Mouse (Mus musculus): ENCODE measurements around the gene Prr15l. TPM values are rescaled to one million over a fixed set of nuclear protein-coding genes. Genes with fewer than 3 reads are reported as not detected.

The Prr15l gene
- total and polyA plus RNA-seq, 2 experiments, result 0.46 to 0.64 TPM

DNA sequence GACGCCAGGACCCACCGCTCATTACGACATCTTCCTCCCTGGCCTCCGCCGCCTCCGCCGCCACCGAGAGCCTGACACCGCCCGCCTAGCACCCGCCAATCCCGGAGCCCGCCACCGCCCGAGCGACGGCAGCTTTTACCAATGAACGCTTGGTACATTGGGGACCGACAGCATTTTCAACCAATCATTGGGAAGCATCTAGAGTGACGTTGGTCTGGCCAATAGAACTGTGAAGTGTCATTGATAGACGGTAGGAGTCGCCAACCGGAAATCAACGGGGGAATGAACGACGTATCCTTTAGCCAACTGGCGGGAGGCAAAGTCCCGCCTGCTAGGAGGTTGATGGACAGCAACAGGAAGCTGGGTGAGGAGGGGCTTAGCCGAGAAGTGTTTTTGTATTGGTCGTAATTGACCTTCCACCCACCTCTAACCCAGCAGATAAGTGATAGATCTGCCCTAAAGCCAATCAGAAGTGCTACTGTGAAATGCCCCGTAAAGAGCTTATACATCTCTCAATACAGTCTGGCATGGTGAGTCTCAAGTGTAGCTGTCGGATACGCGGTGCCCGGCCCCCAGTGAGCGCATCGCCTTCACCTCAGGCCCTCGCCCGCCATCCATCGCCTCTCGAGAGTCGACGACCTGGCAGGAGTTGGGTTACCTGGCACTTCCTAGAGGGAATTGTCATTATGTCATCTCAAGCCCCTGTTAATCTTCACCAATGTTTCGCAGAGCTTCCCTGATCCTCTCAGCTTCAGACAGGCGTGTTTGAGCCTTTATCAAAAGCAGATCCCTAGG is 49.9 kb downstream of the Prr15l start:
- Histone ChIP-seq H3K9ac (ENCODE audit: low read depth, low read length) (peak overlapping the region; percentile 99), H3K36me3 (ENCODE audit: control insufficient read depth, insufficient read depth, low read length) (no peaks in the 10 kb centered on the region), H3K4me1 (ENCODE audit: control insufficient read depth, insufficient read depth, low read length) (peaks cover 14% of the 10 kb centered on the region), H3K27me3 (ENCODE audit: control insufficient read depth, insufficient read depth, low read length) (no peaks in the 10 kb centered on the region), H3K27ac (replicated peaks; ENCODE audit: insufficient read depth, low read depth, low read length) (peak overlapping the region; percentile 93), H3K79me2 (ENCODE audit: control insufficient read depth, insufficient read depth, low read length) (peaks cover 13% of the 10 kb centered on the region; the same call in 1 of the 2 replicates), H3K4me3 (ENCODE audit: insufficient read depth, low read depth, low read length) (peak overlapping the region; percentile 99)
- under 1% methylated on average over 45 of the region's 45 CpGs for WGBS
- peak; percentile 100 for DNase-seq (ENCODE audit: extremely low read depth, low read depth, low spot score)
- TF ChIP-seq POLR2A (IDR thresholded peaks at IDR 0.05; ENCODE audit: extremely low read depth, insufficient read depth, low read length), result peak; percentile 66; the same call in 1 of the 2 replicates
- TF ChIP-seq CTCF (IDR thresholded peaks at IDR 0.05; ENCODE audit: low read depth, low read length), result no peak

DNA sequence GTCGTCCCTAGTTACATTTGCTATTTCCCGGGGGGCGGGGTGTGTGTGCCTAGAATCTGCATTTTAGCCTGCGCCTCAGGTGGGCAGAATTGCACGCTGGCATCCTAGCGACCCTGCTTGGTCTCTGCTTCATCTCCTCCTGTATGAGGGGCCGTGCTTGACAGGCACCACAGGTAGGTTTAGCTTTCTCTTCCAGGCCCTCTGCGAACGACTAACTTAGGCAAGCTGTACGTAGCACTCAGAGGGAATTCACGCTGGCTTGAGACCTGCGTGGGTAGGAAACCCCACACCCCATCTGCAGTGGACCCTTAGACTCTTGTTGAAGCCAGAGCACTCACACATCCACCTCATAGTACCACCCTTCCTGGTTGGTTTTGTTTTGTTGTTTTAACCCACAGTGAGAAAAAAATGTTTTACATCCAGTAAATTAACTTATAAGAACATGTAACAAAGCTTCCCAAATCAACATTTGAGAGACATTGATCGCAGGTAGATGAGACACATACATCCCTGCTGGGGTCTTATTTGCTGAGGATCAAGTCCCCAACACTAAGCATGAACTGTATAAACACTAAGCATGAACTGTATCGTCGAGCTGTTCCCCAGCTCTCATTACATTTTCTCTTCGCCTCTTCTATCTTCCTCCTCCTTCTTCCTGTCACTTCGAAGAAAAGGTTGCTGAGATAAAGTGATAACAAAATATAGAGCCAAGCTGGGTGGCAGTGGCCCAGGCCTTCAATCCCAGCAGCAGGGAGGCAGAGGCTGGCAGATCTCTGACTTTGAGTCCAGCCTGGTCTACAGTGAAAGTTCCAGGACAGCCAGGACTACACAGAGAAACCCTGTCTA is 50.7 kb downstream of the Prr15l start:
- no peak for DNase-seq (ENCODE audit: extremely low read depth, low read depth, low spot score)
- H3K27ac ChIP-seq (replicated peaks; ENCODE audit: insufficient read depth, low read depth, low read length), result peak overlapping the region; percentile 79
- peaks cover 13% of the 10 kb centered on the region; the same call in 1 of the 2 replicates for H3K79me2 ChIP-seq (ENCODE audit: control insufficient read depth, insufficient read depth, low read length)
- peak overlapping the region; percentile 90 for H3K4me3 ChIP-seq (ENCODE audit: insufficient read depth, low read depth, low read length)
- TF ChIP-seq POLR2A (IDR thresholded peaks at IDR 0.05; ENCODE audit: extremely low read depth, insufficient read depth, low read length) (no peak), CTCF (IDR thresholded peaks at IDR 0.05; ENCODE audit: low read depth, low read length) (no peak)
- no peaks in the 10 kb centered on the region for H3K36me3 ChIP-seq (ENCODE audit: control insufficient read depth, insufficient read depth, low read length)
- no peaks in the 10 kb centered on the region for H3K27me3 ChIP-seq (ENCODE audit: control insufficient read depth, insufficient read depth, low read length)
- peaks cover 14% of the 10 kb centered on the region for H3K4me1 ChIP-seq (ENCODE audit: control insufficient read depth, insufficient read depth, low read length)
- WGBS, result 28% methylated on average over 17 of the region's 17 CpGs
- H3K9ac ChIP-seq (ENCODE audit: low read depth, low read length), result peak overlapping the region; percentile 90

DNA sequence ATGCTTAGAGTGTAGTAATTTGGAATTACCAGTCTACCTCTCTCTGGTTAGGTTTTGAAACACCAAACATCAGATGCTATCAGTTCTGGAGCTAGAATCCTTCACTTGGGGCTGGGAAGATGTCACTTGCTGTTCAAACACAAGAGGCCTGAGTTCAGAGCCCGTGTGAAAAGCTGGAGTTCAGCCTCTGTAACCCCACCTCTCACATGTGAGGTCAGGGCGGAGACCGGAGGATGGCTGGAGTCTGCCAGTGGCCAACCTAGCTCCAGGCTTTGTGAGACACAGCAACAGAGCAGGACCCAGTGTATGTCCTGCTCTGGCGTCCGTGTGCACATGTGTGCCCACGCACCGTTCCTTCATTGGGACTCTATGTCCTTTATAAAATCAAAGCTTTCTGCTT is 51.4 kb downstream of the Prr15l start:
- Histone ChIP-seq H3K36me3 (ENCODE audit: control insufficient read depth, insufficient read depth, low read length) (no peaks in the 10 kb centered on the region), H3K4me3 (ENCODE audit: insufficient read depth, low read depth, low read length) (no peak overlapping the region), H3K27ac (replicated peaks; ENCODE audit: insufficient read depth, low read depth, low read length) (no peak overlapping the region), H3K27me3 (ENCODE audit: control insufficient read depth, insufficient read depth, low read length) (no peaks in the 10 kb centered on the region), H3K79me2 (ENCODE audit: control insufficient read depth, insufficient read depth, low read length) (peaks cover 8% of the 10 kb centered on the region; the same call in 1 of the 2 replicates), H3K9ac (ENCODE audit: low read depth, low read length) (no peak overlapping the region), H3K4me1 (ENCODE audit: control insufficient read depth, insufficient read depth, low read length) (peaks cover 14% of the 10 kb centered on the region)
- 79% methylated on average over 7 of the region's 7 CpGs for WGBS
- no peak for DNase-seq (ENCODE audit: extremely low read depth, low read depth, low spot score)
- no peak for TF ChIP-seq CTCF (IDR thresholded peaks at IDR 0.05; ENCODE audit: low read depth, low read length)
- TF ChIP-seq POLR2A (IDR thresholded peaks at IDR 0.05; ENCODE audit: extremely low read depth, insufficient read depth, low read length), result no peak

DNA sequence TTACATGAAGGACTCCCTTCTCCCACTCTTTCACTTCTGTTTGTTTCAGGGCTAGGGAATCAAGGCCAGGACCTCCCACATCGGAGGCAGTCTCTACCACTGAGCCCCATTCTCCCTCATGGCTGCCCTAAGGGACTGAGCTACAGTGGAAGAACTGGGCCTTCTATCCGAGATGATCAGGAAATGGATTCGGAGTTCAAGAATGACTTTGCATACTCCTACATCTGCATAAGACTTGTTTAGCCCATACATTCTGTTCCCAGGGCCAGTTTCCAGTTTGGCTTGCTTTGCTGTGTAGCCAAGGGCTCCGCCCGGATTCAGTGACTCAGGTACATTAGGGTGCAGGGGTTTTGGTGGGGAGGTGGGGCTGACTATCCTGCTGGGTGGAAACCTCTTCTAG is 52.1 kb downstream of the Prr15l start:
- Histone ChIP-seq H3K4me1 (ENCODE audit: control insufficient read depth, insufficient read depth, low read length) (peaks cover 14% of the 10 kb centered on the region), H3K4me3 (ENCODE audit: insufficient read depth, low read depth, low read length) (no peak overlapping the region), H3K27ac (replicated peaks; ENCODE audit: insufficient read depth, low read depth, low read length) (no peak overlapping the region), H3K36me3 (ENCODE audit: control insufficient read depth, insufficient read depth, low read length) (no peaks in the 10 kb centered on the region), H3K79me2 (ENCODE audit: control insufficient read depth, insufficient read depth, low read length) (peaks cover 7% of the 10 kb centered on the region; the same call in 1 of the 2 replicates), H3K9ac (ENCODE audit: low read depth, low read length) (no peak overlapping the region), H3K27me3 (ENCODE audit: control insufficient read depth, insufficient read depth, low read length) (no peaks in the 10 kb centered on the region)
- no peak for TF ChIP-seq POLR2A (IDR thresholded peaks at IDR 0.05; ENCODE audit: extremely low read depth, insufficient read depth, low read length)
- TF ChIP-seq CTCF (IDR thresholded peaks at IDR 0.05; ENCODE audit: low read depth, low read length), result no peak
- no peak for DNase-seq (ENCODE audit: extremely low read depth, low read depth, low spot score)
- 86% methylated on average over 5 of the region's 5 CpGs for WGBS

DNA sequence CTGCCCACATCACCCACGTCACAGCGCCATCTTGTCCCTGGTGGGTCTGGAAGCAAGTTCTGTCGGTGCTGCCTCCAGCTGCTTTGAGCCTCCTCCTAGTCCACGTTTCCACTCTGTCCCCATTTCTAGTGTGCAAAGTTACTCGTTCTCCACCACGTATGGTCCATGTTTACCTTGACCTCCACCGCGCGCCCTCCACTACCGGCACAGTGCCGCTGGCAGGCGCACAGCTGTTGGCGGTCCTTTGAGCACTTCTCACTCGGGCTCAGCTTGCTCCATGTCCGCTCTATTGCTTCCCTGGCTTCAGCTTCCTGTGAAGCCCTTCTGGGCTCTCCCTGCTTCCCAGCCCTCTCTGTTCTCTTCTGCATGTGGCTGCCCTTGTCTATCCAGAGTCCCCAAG is 53.6 kb downstream of the Prr15l start:
- DNase-seq (ENCODE audit: extremely low read depth, low read depth, low spot score), result no peak
- Histone ChIP-seq H3K36me3 (ENCODE audit: control insufficient read depth, insufficient read depth, low read length) (no peaks in the 10 kb centered on the region), H3K27ac (replicated peaks; ENCODE audit: insufficient read depth, low read depth, low read length) (no peak overlapping the region), H3K9ac (ENCODE audit: low read depth, low read length) (no peak overlapping the region), H3K27me3 (ENCODE audit: control insufficient read depth, insufficient read depth, low read length) (no peaks in the 10 kb centered on the region), H3K4me3 (ENCODE audit: insufficient read depth, low read depth, low read length) (no peak overlapping the region), H3K4me1 (ENCODE audit: control insufficient read depth, insufficient read depth, low read length) (peaks cover 4% of the 10 kb centered on the region), H3K79me2 (ENCODE audit: control insufficient read depth, insufficient read depth, low read length) (no peaks in the 10 kb centered on the region)
- no peak for TF ChIP-seq CTCF (IDR thresholded peaks at IDR 0.05; ENCODE audit: low read depth, low read length)
- no peak for TF ChIP-seq POLR2A (IDR thresholded peaks at IDR 0.05; ENCODE audit: extremely low read depth, insufficient read depth, low read length)
- WGBS, result 65% methylated on average over 15 of the region's 15 CpGs

Data from liver, adult 2 months (tissue).